Mouse (Mus musculus): ENCODE data around the gene 4933405L10Rik.

Gene 4933405L10Rik

DNA sequence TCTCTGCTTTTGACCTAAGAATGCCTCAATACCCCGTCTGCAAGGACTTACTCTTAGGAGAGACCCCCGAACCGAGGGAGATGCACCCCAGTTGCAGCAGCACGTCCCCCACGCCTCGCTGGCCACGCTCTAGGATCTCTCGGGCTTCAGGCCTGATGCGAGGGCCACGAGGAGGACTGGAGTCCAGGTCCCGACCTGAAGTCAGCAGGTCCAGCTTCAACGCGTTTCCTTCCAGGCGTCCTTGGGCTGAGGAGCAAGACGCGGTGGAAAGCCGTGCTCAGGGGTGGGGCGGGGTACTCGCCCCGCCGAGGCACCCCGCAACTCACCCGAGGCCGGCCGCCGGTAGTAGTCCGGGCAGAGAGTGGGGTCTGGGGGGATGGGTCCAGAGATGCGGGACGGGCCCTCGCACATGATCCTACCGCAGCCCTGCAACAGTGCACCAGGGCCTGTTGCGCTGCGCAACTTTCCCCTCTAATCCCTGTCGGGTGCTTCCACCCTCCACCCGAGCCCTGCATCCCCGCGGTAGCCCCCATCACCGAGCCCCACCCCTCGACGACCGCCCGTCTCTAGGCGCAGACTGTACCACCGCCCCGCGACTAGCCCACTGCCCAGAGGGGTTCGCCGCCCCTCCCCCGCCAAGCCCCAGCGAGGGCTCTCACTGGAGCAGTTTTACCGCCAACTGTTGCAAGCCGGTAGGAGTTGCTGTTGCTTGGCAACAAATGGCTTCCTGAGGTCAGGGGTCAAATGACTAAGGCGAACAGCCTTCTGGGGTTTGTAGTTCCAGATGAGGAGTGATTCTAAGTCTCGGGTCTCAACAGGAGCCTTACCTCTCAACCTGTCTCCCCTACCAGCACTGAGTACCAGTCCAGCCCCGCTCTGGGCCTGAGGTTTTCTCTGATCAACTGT is at the start of gene 4933405L10Rik, which contains the start of gene Enkd1:
Gene 4933405L10Rik, plus strand, starts transcription at position 158 of the 906 bp plus-strand sequence.
Gene Enkd1, minus strand, starts transcription at position 713 of the 906 bp plus-strand sequence.
- DNase-seq: peak; percentile 92 to 94

- DNase-seq: peak in 1 of 2 experiments; percentile 36
Observed at GRCm38 (mm10) chr8:105661167-105661566, 46.3 kb upstream of the 4933405L10Rik start.

GRCm38 (mm10) chr8:105677891-105678290 is 29.6 kb upstream of the 4933405L10Rik start:
- DNase-seq: no peak

DNA sequence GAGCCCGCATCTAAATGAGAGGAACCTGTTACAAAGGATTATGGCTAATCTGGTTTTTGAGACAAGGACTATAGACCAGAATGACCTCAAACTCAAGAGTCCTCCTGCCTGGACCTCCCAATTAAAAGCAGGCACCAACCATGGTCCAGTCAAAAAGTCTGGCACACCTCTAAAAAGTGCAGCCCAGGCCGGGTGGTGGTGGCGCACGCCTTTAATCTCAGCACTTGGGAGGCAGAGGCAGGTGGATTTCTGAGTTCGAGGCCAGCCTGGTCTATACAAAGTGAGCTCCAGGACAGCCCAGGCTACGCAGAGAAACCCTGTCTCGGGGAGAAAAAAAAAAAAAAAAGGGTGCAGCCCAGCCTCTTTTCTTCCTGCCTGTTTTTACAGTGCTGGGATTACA is 22.1 kb upstream of the 4933405L10Rik start:
- DNase-seq: no peak

DNA sequence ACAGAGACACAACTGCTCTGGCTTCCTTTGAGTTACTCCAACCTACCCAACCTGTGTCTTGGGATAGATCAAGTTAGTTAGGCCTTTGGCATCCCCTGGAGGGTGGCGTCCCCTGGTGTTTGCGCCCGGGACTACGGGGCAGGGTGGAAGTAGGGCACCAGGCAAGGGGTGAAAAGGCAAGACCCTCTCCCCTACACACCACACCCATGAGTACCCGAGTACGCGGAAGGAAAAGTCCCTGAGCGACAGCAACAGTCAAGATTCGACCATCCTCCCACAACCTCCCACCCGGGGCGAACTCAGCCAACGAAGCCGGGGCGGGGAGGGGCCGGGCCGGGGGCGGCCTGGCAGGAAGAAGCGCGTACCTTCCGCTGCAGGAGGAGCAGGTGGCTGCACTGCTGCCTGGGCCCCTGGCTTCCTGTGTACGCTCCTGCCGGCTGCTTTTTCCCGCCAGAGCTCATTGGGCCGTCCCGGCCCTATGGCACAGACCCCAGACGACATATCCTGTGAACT is 21.6 kb upstream of the 4933405L10Rik start, which contains the start of gene Carmil2:
Gene Carmil2, plus strand, starts transcription at position 479 of the 513 bp plus-strand sequence.
- peak; percentile 68 to 73 for DNase-seq

DNA sequence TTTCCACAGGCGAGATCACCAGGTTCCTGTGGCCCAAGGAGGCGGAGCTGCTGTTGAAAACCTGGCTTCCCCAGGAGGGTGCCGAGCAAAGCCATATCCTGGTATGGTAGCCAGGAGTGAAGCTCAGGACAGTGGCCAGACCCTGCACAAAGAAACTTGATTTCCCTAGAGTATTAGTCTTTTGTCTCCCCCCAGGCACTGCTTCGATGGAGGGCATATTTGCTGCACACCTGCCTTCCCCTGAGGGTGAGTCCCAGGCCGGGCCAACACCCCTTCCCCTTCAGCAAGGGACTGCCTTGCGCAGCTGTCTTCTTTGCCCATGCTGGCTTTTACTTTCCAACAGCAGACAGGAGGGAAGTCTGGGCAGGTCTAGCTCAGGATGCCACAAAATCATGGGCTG is 20.9 kb upstream of the 4933405L10Rik start:
- DNase-seq: no peak

- DNase-seq: no peak
Observed at GRCm38 (mm10) chr8:105687512-105687911, 19.9 kb upstream of the 4933405L10Rik start.

DNA sequence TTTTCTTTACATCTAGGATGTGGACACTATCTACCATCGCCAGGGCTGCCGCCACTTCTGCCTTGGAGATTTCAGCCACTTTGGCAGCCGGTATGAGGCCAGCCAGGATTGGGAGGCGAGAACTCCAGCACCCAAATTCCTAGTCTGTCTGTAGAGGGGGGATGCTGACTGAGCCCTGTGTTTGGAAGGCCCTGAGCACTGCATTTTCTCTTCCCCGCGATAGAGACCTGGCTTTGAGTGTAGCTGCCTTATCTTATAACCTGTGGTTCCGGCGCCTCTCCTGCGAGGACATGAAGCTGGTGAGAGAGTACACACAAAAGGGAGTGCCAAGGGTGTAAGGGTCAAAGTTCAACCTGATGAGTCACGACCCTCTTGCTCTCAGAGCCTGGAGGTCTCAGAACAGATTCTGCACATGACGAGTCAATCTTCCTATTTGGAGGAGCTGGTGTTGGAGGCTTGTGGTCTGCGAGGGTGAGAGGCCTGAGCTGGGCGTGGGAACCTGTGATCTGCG is 19.2 kb upstream of the 4933405L10Rik start:
- no peak for DNase-seq

DNA sequence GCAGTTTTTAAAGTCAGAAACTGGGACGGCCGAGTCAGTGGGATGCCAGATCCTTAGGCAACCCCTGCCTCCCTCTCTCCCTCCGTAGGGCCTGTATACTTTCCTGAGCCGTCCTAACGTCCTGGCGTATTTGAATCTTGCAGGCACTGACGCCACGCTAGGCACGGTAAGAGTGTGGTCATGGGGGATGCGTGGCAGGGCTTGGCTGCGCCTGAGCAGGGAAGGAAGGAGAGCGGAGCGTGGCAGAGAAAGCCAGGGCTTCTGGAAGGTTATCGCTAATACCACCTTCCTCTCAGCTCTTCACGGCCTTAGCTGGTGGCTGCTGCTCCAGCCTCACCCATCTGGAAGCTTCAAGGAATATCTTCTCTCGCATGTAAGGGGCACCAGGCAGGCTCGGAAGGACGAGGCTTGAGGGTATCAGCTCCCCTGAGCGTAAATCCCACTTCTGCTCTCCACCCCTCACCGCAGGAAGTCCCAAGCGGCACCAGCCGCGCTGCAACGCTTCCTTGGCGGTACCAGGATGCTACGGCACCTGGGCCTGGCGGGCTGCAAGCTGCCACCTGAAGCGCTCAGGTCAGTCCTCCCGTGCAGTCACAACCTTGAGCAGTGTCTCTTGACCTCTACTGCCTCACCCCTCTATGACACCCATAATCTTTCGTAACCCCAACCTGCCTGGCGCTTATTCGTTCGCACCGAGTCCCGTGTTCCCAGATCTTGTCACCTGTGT is 18.0 kb upstream of the 4933405L10Rik start:
- no peak for DNase-seq

GRCm38 (mm10) chr8:105689983-105690360 is 17.5 kb upstream of the 4933405L10Rik start:
- no peak for DNase-seq

DNA sequence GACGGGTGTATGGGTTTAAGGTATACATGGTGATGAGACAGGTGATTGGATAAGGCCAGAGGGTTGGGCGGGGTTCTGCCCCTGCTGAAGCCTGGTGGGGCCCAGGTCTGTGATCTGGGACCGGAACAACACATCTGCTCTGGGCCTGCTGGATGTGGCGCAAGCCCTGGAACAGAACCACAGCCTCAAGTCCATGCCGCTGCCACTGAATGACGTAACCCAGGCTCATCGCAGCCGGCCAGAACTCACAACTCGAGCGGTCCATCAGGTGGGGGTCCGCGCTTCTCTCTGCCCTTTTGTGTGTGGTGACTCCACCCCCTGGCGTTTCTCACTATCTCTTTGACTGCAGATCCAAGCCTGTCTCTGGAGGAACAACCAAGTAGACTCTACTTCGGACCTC is 16.5 kb upstream of the 4933405L10Rik start:
- DNase-seq: no peak

GRCm38 (mm10) chr8:105692449-105693182 is 14.8 kb upstream of the 4933405L10Rik start:
- no peak for DNase-seq

DNA sequence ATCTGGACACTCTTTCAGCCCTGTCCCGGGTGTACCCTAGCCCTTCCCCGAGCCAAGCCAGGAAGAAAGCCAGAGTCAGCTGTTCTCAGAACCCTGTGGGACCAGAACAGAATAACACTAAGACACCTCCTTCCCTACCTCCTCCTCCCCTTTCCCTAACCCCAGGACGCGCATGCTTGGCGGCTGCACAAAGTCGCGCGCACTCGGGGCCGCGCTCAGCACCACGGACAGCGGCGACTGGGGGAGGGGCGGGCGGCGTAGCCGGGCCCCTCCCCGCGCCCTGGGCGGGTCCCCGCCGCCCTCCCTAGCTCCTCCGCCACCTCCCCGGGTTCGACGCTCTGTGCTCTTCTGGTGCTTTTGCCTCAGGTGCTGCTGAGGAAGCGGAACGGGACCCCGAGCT is 13.8 kb upstream of the 4933405L10Rik start:
- DNase-seq: peak; percentile 75 to 83

GRCm38 (mm10) chr8:105694051-105694799 is 13.2 kb upstream of the 4933405L10Rik start:
- no peak for DNase-seq

DNA sequence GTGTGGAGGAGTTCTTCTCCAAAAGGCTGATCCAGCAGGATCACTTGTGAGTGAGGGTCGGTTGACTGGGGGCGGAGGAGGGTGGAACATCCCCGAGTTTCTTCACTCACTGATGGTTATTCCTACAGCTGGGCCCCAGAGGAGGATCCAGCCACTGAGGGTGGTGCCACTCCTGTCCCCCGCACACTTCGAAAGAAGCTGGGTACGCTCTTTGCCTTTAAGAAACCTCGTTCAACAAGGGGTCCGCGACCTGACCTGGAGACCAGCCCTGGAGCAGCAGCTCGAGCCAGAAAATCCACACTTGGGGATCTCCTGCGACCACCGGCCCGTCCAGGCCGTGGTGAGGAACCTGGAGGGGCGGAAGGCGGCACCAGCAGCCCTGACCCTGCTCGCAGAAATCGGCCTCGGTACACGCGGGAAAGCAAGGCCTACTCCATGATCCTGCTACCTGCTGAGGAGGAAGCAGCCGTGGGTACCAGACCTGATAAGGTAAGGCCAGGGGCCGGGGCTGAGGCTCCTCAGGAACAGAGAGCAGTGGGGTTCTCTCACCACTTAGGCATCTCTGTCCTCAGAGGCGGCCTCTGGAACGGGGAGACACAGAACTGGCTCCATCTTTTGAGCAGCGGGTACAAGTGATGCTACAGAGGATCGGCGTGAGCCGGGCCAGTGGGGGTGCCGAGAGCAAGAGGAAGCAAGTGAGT is 12.2 kb upstream of the 4933405L10Rik start:
- no peak for DNase-seq

DNA sequence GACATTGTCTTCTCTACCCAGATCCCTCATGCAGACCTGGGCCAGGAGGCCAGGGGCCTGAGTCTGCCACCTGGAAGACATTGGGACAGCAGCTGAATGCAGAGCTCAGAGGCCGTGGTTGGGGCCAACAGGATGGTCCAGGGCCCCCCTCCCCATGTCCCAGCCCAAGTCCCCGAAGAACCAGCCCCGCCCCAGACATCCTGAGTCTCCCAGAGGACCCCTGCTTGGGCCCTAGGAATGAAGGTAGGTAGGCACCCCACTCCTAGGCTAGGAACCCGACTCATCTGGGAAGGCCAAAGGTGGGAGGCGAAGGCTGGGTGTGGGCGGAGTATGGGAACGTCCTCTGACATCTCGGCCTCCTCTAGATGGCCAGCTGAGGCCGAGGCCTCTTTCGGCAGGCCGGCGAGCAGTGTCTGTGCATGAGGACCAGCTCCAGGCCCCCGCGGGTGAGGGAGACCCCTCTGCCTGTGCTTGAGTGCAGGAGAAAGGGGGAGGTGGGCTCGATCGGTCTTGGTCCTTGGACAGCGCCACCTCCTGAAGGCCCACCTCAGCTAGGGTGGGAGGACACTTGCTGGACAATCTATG is 10.2 kb upstream of the 4933405L10Rik start:
- peak in 1 of 2 experiments; percentile 44 for DNase-seq

- DNase-seq: no peak
Observed at GRCm38 (mm10) chr8:105698734-105699133, 8.7 kb upstream of the 4933405L10Rik start.

DNA sequence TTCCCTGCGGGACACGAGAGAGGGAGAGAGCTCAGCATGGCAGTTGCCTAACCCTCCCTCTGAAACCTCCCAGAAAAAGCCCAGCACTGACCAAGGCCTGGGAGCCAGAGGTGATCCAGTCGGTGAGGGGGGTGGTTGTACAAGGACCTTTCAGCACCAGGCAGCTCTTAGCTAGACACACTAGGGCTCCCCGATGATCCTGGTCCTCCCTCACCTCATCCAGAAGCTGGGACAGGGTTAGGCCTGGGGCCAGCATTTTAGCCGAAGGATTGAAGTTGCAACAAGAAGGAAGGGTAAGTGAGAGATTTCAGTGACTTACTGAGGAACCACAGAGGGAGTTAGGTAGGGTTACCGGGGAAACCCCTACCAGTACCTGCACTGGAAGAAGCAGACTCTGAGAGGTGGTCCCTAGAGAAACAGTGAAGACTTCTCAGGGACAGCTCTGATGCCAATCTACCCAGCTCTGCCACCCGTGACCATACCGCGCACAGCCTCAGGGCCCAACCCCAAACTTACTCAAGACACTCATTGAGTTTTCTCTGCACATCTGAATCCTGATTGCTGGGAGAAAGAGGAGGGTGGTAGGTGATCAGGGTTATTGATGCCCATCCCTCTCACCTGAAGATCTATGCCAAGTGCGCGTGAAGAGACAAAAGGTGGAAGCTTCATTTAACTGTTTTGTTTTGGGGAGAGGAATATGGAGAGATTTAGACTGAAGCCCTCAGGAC is 7.8 kb upstream of the 4933405L10Rik start:
- no peak for DNase-seq

- peak; percentile 62 to 82 for DNase-seq
Observed at GRCm38 (mm10) chr8:105700566-105700965, 6.9 kb upstream of the 4933405L10Rik start.
